Mouse (Mus musculus) spleen, embryonic (tissue): ENCODE results near the gene Dlst.

Experiments
- CTCF ChIA-PET: fragments of 350-600 bp; sonication (Branson Sonifier 250); formaldehyde crosslinking; loops from one replicate; lab custom pipeline; 2022; lab: Charles Lee

Dlst gene

DNA sequence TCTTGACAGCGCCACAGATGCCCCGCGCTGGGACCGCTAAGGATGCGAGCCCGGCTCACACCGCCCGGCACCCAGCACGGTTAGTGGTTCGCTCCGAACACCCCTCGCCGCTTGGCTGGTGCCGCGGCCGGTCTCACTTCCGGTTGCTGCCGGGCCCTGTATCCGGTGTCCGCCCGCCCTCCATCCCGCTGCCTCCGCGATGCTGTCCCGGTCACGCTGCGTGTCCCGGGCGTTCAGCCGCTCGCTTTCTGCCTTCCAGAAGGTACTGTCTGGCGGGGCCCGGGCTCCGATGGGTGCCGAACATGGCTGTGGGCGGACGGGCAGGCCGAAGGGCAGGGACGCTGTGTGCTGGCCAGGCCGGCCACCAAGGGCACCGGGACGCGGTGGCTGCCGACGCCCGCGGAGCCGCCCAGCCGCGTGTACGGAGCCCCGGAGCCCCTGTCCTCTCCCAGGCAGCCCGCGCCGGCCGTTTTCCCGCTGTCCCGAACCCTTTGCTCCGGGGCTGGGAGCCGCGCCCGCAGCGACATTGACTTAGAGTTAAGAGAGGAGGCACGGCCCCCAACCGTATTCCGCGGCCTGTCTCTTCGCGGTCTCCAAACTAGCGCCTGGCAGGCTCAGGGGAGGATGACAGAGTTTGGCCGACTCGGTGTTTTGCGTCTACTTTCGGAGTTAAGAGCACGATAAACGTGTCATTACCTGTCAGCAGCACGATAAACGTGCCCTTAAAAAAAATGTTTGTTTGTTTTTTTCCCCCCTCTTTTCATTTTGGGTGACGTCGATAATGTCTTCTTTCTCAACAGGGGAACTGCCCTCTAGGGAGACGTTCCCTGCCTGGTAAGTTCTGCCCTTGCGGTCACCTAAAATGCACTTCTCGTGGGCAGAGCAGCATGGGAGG lies at the start of gene Dlst, which contains the start of gene Prox2:
Dlst (plus strand) TSS at position 136 of the 895 bp plus-strand sequence.
Prox2 (minus strand) TSS at position 62 of the 895 bp plus-strand sequence.
- CTCF ChIA-PET = no interaction called here

DNA sequence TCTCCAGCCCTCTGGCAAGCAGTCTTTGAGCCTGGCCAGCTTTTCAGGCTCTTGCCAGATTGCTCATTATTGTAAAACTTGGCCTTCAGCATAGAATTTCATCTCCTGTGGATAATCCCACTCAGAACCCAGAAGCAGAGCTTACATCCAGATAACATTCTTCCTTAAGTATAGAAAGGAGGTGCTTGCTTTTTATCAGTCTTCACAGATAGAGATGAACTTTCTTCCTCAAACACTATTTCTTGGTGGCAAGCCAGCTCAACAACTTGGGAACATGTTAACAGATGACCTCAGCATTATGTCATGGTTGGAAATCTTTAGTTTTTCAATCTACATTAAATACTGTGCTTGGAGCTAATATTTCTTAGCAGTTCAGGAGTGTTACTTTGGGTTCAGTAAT lies 39.6 kb upstream of the Dlst start:
- CTCF ChIA-PET = interaction anchor here (0.6 to 0.7 kb wide), 2 partner anchors 77 to 102 kb away, joined by 3 to 6 read pairs; no protein-coding TSS in a partner anchor

- CTCF ChIA-PET = no interaction called here
These were observed 33.5 kb upstream of the Dlst start for GRCm38 (mm10) chr12:85077100-85077499.

DNA sequence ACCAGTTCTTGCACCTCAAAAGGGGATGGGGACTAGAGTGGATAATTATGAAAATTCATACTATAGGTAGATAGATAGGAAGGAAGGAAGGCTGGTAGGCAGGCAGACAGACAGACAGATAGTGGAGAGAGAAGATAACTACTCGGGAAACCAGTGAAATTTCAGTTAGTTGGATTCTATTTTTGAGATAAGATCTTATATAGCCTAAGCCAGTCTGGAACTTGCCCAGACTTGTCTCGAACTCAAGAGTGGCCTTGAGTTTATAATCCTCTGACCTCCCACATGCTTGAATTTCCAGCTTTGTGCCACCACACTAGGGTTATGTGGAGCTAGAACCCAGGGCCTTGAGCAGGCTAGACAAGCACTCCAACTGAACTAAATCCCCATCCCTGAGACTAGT lies 26.4 kb upstream of the Dlst start:
- CTCF ChIA-PET = interaction anchor here (0.5 kb wide), 1 partner anchor 59 kb away, joined by 4 read pairs; no protein-coding TSS in a partner anchor

- CTCF ChIA-PET = no interaction called here
These were observed 25.7 kb upstream of the Dlst start for GRCm38 (mm10) chr12:85084941-85085340.

GRCm38 (mm10) chr12:85087845-85088244 lies 22.8 kb upstream of the Dlst start:
- CTCF ChIA-PET = no interaction called here

- CTCF ChIA-PET = no interaction called here
These were observed 19.4 kb upstream of the Dlst start for GRCm38 (mm10) chr12:85091190-85091589.

GRCm38 (mm10) chr12:85092214-85092613 lies 18.4 kb upstream of the Dlst start:
- CTCF ChIA-PET = interaction anchor here (0.5 to 0.6 kb wide), 2 partner anchors 320 to 1853 kb away, joined by 3 to 4 read pairs; no protein-coding TSS in a partner anchor

DNA sequence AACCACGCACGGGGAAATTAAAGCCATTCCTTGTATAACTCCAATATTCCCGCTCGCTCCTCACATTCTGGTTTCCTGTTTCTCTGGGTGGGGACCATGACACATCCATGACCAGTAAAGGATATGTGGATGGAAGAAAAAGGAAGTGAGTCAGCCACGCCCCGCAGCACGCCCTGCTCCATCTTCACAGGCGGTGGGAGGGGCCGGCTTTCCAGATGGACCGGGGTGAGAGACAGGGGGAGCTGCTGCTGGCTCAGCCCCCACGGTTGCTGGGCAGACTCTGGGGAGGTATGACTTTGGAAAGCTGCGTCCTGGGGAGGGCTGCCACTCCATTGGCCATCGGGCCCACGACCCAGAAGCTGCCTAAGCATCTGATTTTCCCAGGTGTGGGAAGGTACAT lies 16.6 kb upstream of the Dlst start:
- CTCF ChIA-PET = no interaction called here

GRCm38 (mm10) chr12:85094706-85095105 lies 15.9 kb upstream of the Dlst start:
- CTCF ChIA-PET = no interaction called here

- CTCF ChIA-PET = no interaction called here
These were observed 15.5 kb upstream of the Dlst start for GRCm38 (mm10) chr12:85095146-85095545.

DNA sequence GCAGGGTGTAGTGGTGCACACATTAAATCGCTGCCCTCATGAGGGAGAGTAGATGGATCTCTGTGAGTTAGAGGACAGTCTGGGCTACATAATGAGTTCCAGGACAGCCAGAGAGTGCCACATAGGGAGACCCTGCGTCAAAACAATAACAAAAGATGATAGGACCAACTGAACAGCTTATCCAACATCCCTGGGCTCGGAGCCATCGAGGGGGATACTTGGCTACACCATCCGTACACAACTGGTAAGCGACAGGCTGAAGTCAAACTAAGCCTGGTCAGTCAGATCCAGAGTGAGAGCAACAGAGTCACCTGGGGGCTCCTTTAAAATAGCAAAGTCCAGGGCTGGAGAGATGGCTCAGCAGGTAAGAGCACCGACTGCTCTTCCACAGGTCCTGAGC lies 14.8 kb upstream of the Dlst start:
- CTCF ChIA-PET = no interaction called here

DNA sequence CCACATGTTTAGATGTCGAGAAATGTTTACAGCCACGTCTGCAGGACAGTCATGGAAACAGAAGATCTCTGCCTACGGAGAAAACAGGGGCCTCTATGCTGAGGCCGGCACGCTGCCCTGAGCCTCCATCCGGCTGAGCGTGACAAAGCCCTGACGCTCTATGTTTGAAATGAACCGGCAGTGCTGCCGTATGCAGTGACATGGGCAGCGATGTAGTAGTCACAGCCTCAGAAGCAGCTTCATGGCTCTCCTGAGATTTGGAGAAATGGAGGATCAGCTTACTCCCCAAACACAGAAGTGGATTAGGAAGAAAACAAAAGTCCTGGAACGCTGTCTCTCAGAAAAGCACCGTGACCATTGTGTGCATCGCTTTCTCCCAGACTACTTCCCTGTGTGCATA lies 9.6 kb upstream of the Dlst start:
- CTCF ChIA-PET = no interaction called here

- CTCF ChIA-PET = no interaction called here
These were observed 9.0 kb upstream of the Dlst start for GRCm38 (mm10) chr12:85101521-85102106.

GRCm38 (mm10) chr12:85103096-85103495 lies 7.5 kb upstream of the Dlst start:
- CTCF ChIA-PET = no interaction called here

GRCm38 (mm10) chr12:85104789-85105188 lies 5.8 kb upstream of the Dlst start:
- CTCF ChIA-PET = no interaction called here

DNA sequence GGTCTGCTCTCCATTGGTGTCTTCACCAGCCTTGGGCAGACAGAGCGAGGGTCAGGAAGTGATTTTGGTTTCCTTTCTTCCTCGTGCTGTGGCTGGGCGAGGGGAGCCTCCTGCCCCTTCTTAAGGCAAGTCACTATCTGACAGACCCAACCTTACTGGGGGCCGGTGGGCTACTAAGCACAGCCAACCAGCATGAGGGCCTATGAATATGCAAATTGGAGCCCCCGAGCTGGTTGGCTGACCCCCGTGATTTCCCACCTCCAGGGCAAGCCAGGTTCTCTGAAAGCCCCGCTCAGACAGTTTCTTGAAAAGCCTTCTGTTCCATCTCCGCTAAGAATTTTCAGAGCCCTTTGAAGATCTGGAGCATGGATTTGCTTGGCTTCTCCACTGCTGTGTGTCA lies 4.3 kb upstream of the Dlst start:
- CTCF ChIA-PET = interaction anchor here (0.5 kb wide), 1 partner anchor 9 kb away, joined by 3 read pairs; no protein-coding TSS in a partner anchor

DNA sequence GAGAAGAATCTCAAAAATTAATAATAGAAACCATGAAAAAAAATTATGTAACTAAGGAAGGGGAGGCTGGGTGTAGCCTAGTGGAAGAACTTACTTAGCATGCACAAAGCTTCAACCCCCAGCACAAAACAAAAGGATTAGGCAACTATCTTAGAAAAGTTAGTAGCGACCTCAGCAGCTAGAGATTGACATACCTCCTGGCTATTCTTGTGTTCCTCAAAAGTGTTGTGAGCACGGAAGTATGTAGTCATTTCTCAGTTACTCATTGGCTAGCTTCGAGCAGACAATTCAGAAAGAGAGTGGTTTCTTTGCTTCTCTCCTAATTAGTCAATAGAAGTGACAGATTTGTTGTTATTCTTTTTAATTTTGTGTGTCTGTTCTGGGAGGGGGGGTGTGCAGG lies 2.0 kb upstream of the Dlst start:
- CTCF ChIA-PET = no interaction called here

DNA sequence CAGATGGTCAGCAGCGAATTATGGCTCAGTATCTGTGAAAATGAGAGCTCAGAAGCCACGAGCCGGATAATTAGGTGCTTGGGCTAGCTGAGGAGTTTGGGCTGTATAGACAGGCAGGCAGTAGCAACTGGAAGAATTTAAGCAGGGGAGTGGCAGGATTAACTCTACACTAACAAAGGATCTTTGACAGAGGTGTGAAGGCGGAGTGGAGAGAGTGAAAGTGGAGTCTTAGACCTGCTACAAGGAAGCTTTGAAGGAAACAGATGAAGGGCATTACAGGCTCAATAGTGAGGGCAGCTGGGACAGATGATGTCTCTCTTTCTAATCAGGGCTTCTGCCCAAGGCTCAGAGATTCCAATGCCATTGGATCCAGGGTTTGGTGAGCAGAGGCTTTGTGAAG lies 1.2 kb upstream of the Dlst start:
- CTCF ChIA-PET = no interaction called here

DNA sequence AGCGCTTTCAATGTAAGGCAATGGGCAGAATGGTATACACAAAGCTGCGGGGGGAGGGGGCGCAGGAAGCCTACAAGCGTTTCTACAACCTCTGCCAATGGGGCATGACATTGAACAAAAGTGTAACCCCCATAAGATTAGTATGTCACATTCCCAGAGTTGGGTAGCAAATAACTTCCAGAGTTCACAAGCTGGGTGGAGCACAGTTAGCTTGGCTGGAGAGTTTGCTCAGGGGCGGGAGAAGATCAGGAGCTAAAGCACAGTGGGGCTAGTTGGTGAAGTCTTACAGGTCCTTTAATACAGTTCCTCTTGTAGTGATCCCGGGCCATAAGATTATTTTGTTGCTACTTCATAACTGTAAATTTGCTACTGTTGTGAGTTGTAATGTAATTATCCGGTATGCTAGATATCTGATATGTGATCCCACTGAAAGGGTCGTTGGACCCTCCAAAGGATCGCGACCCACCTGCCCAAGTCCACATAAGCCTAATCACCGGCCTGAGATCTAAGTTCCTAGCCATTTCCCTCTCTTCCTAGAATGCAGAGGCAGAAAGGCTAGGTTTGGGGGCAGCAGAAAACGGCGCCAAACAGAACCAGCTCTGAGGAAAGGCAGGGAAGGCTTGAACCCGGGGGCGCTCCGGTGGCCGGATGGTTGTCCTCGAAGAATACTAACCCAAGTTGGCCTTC lies 479 bp upstream of the Dlst start:
- CTCF ChIA-PET = no interaction called here

DNA sequence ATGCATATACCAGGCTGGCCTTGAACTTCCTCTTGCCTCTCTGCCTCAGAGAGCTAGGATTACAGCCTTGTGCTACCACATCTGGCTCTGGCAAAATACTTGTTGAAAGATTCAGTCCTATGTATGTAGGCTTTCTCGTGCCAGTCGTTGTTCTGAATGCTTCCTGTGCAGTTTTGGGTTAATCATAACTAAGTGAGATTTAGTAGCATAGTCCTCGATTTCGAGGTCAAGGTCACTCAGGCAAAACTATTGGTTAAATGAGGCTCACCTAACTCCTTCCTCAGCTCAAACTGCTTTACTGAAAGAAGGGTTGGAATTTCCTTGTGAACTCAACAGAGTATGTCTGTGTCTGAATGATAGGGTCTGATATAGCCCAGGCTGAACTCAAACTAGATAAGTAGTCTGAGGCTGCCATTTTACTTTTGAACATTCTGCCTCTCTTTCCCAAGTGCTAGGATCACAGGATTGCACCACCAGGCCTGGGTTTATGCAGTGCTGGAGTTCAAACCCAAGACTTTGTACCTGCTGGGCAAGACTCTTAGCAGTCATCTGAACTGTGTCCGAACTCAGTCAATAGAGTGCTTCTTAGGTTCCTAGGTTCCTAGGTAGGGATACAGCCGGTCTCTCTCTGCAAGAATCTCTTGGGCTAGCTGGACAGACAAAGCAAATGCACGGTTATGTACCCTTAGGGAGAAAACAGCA lies 2.1 kb downstream of the Dlst start:
- CTCF ChIA-PET = interaction anchor here (0.5 kb wide), 1 partner anchor 142 kb away, joined by 3 read pairs; the partner anchor contains the start of genes Arel1 and Fcf1
